Mouse (Mus musculus) ES-E14 (cell line): ENCODE measurements around the gene Abca13.
"Not testable (repeated sequence)": the region's sequence is repeated elsewhere in the genome, so short reads cannot be mapped to it uniquely, and the experiment has no call there.

Experiments
- CHD2 ChIP-seq: IDR thresholded peaks from 2 replicates; pipeline ENCODE4 v1.6.1; 2014; ENCODE audit warnings: mild to moderate bottlenecking, low read depth, low read length, inconsistent platforms
- MAFK ChIP-seq: IDR thresholded peaks from 2 replicates; pipeline ENCODE4 v1.6.1; 2014; ENCODE audit warnings: mild to moderate bottlenecking, low read depth, low read length, inconsistent platforms; ENCODE audit not compliant: insufficient read depth

- TF ChIP-seq MAFK, CHD2: not testable (repeated sequence)
These were observed 41.3 kb upstream of the Abca13 start for GRCm38 (mm10) chr11:9150403-9150802.
